Mouse (Mus musculus) G1E (cell line): Measurements from ENCODE around the gene Tnr. TPM values are rescaled to one million over a fixed set of nuclear protein-coding genes. Genes with fewer than 3 reads are reported as not detected.

ENCODE experiments used
- ATAC-seq: 2 replicates; pipeline ENCODE4 v1.8.0; 2016; ENCODE audit warnings: mild to moderate bottlenecking; ENCODE audit not compliant: insufficient number of reproducible peaks, poor library complexity, low FRiP score, severe bottlenecking; ENCODE audit errors: extremely low read depth
- DNase-seq: peaks from one replicate; pipeline ENCODE4 v3.0.0; 2012; ENCODE audit warnings: low spot score
- H3K27me3 ChIP-seq: 2 replicates; pipeline ENCODE4 v1.6.1; 2012; ENCODE audit warnings: mild to moderate bottlenecking, low read length, inconsistent platforms; ENCODE audit not compliant: insufficient read depth
- H3K36me3 ChIP-seq: replicated peaks from 2 replicates; pipeline ENCODE3; 2012; ENCODE audit warnings: mild to moderate bottlenecking, inconsistent platforms
- H3K4me1 ChIP-seq: 2 replicates; pipeline ENCODE4 v1.6.1; 2012; ENCODE audit warnings: low read depth, low read length, inconsistent platforms, mixed read lengths; ENCODE audit not compliant: insufficient read depth
- H3K4me3 ChIP-seq: 2 replicates; pipeline ENCODE4 v1.5.1; 2012; ENCODE audit warnings: low read depth, mild to moderate bottlenecking, inconsistent platforms, low read length, moderate library complexity, mixed read lengths
- H3K9me3 ChIP-seq: replicated peaks from 2 replicates; pipeline ENCODE4 v1.6.1; 2012; ENCODE audit warnings: inconsistent platforms
- CTCF ChIP-seq: IDR thresholded peaks from 2 replicates; pipeline ENCODE4 v1.5.1; 2012; ENCODE audit warnings: low read depth, low read length, inconsistent platforms, mixed read lengths
- GATA1 ChIP-seq: IDR thresholded peaks from 2 replicates; pipeline ENCODE4 v1.6.1; 2012; ENCODE audit warnings: borderline replicate concordance, low read length, inconsistent platforms, mixed read lengths
- GATA2 ChIP-seq: IDR thresholded peaks from 2 replicates; pipeline ENCODE4 v1.6.1; 2012; ENCODE audit warnings: low read depth, low read length, inconsistent platforms, borderline replicate concordance
- POLR2AphosphoS5 ChIP-seq: IDR thresholded peaks from 2 replicates; pipeline ENCODE4 v1.6.1; 2012; ENCODE audit warnings: low read depth, low read length, inconsistent platforms; ENCODE audit not compliant: insufficient replicate concordance
- TAL1 ChIP-seq: conservative IDR thresholded peaks from 2 replicates; pipeline ENCODE4 v1.6.1; 2012; ENCODE audit warnings: low read depth, low read length, inconsistent platforms, mixed read lengths
- polyA plus RNA-seq: library from polyadenylated mRNA; stranded (reverse); fragments of >175 nt; gene quantifications from 2 replicates; pipeline ENCODE4 v1.2.3, GENCODE M21; 2012
- total RNA-seq, 2 experiments: library from RNA; stranded (forward) in 1 of 2; stranded (reverse) in 1 of 2; fragments of 200-1000 nt in 1 of 2; fragments of >200 nt in 1 of 2; fragmentation: Nextera tagmentation in 1 of 2; gene quantifications; 2 replicates each; pipeline ENCODE4 v1.2.3; 2014 to 2017

Gene Tnr
- total and polyA plus RNA-seq, 3 experiments = 0.16 TPM; not detected in 2

- ATAC-seq (no peak), DNase-seq (no peak)
- no peaks in the 10 kb centered on the region for H3K36me3 ChIP-seq
- H3K4me3 ChIP-seq = no peak overlapping the region
- H3K4me1 ChIP-seq = no peaks in the 10 kb centered on the region
- no peak for TF ChIP-seq GATA2
- H3K9me3 ChIP-seq = no peaks in the 10 kb centered on the region
- no peaks in the 10 kb centered on the region for H3K27me3 ChIP-seq
Observed at GRCm38 (mm10) chr1:159968395-159968794, 444.8 kb downstream of the Tnr start.

- no peak for ATAC-seq
- Histone ChIP-seq H3K27me3 (no peaks in the 10 kb centered on the region; the same call in 1 of the 2 replicates), H3K4me3 (no peak overlapping the region), H3K4me1 (no peaks in the 10 kb centered on the region), H3K9me3 (no peaks in the 10 kb centered on the region), H3K36me3 (no peaks in the 10 kb centered on the region)
- no peak for DNase-seq
- no peak for TF ChIP-seq POLR2AphosphoS5
- no peak for TF ChIP-seq TAL1
- no peak for TF ChIP-seq CTCF
- TF ChIP-seq GATA1 = no peak
- TF ChIP-seq GATA2 = no peak
Observed at GRCm38 (mm10) chr1:159977786-159978185, 454.2 kb downstream of the Tnr start.

GRCm38 (mm10) chr1:159979096-159979495, 455.5 kb downstream of the Tnr start:
- no peak for DNase-seq
- Histone ChIP-seq H3K4me3 (no peak overlapping the region), H3K4me1 (no peaks in the 10 kb centered on the region), H3K27me3 (no peaks in the 10 kb centered on the region; the same call in 1 of the 2 replicates), H3K36me3 (no peaks in the 10 kb centered on the region), H3K9me3 (no peaks in the 10 kb centered on the region)
- TF ChIP-seq CTCF (no peak), POLR2AphosphoS5 (no peak), GATA2 (no peak), TAL1 (no peak), GATA1 (no peak)
- ATAC-seq = no peak

GRCm38 (mm10) chr1:159980355-159980754, 456.8 kb downstream of the Tnr start:
- no peaks in the 10 kb centered on the region; the same call in 1 of the 2 replicates for H3K27me3 ChIP-seq
- DNase-seq (no peak), ATAC-seq (no peak)
- H3K4me3 ChIP-seq = no peak overlapping the region
- H3K36me3 ChIP-seq = no peaks in the 10 kb centered on the region
- no peaks in the 10 kb centered on the region for H3K9me3 ChIP-seq
- TF ChIP-seq GATA2 (no peak), GATA1 (no peak), POLR2AphosphoS5 (no peak), CTCF (no peak), TAL1 (no peak)
- H3K4me1 ChIP-seq = no peaks in the 10 kb centered on the region
